Mouse (Mus musculus) left cerebral cortex, postnatal 10 days (tissue): Measurements from ENCODE around the gene Actc1. TPM values are rescaled to one million over a fixed set of nuclear protein-coding genes. Genes with fewer than 3 reads are reported as not detected.

ENCODE experiments used
- DNase-seq, 2 experiments: peaks; one replicate each; pipeline ENCODE4 v3.0.0; 2021 to 2022; ENCODE audit warnings: low spot score in 2 of 2, mixed read lengths in 1 of 2; ENCODE audit errors: extremely low spot score in 1 of 2
- intact Hi-C: fragments of 180-260 bp; cut with DNase I; formaldehyde crosslinking; loops from one replicate; pipeline ENCODE4 v1.15.1; 2025
- total RNA-seq, 2 experiments: library from RNA; stranded (reverse); gene quantifications; 2 replicates each; pipeline ENCODE4 v1.2.3; 2021

Actc1 gene
- total RNA-seq, 2 experiments from 2014 or later: not detected

- intact Hi-C loops: no loop called here
- no peak for DNase-seq
Measured at GRCm38 (mm10) chr2:114054129-114054528, 781 bp upstream of the Actc1 start.

DNA sequence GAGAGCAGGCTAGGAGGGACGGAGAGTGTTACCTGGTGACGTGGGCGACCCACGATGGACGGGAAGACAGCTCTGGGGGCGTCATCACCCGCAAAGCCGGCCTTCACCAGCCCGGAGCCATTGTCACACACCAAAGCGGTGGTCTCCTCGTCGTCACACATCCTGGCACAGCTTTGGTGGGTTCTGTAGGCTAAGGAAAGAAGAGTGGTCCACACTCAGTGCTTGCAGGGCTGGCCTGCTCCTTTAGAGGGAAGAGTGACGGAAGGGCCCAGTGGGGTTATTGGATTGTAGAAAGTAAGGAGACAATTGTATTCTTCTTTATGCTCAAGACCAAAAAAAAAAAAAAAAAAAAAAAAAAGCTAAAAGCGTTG, 1.5 kb downstream of the Actc1 start:
- intact Hi-C loops: no loop called here
- DNase-seq: no peak

DNA sequence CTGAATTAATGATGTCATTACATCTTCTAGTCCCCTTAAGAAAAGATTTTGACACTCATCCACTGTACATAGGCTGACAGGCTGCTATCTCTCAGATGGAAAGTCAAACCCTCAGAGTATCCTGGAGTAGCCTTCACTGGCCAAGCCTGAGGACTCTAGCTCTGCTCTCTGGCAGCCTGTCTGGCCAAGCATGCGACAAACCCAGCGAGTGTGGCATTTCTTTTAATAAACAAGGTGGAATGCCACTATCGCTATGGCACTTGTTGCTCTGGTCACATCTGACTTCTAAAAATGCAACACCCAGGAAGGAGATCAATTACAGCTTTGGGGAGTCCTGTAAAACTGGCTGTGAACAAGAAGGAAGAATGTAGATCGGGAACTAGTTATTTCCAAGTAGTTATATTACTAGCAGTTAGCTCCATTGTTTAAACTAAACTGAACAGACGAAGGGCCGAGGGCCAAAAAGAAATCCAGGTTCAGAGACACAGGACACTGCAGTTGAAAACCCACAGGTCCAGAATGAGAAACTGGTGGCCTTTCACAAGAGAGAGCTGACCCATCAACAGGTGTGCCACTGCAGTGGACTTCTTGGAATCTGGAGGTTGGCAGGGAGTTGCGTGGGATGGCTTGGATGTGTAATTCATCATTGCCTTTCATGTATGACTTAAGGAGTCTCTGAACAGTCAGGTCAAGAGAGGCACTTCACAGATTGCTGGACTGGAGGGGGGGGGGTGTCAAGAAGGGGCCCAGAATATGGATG, 2.1 kb downstream of the Actc1 start:
- intact Hi-C loops: no loop called here
- DNase-seq: no peak

DNA sequence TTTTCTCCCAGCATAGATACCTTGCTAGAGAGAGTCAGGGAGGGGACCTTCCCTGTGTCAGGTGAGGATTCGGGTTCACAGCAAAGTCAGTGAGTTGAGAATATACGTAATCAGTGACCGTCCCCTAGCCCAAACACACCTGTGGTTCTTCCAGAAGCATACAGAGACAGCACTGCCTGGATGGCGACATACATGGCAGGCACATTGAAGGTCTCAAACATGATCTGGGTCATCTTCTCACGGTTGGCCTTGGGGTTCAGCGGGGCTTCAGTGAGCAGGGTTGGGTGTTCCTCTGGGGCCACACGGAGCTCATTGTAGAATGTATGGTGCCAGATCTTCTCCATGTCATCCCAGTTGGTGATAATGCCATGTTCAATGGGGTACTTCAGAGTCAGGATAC, 3.2 kb downstream of the Actc1 start:
- intact Hi-C loops: no loop called here

GRCm38 (mm10) chr2:114049372-114049771, 4.0 kb downstream of the Actc1 start:
- intact Hi-C loops: no loop called here
- no peak for DNase-seq

More for the DNA sequence above, 3.2 kb downstream of the Actc1 start:
- no peak for DNase-seq

GRCm38 (mm10) chr2:114047960-114048611, 5.3 kb downstream of the Actc1 start:
- DNase-seq: no peak
- intact Hi-C loops: no loop called here

DNA sequence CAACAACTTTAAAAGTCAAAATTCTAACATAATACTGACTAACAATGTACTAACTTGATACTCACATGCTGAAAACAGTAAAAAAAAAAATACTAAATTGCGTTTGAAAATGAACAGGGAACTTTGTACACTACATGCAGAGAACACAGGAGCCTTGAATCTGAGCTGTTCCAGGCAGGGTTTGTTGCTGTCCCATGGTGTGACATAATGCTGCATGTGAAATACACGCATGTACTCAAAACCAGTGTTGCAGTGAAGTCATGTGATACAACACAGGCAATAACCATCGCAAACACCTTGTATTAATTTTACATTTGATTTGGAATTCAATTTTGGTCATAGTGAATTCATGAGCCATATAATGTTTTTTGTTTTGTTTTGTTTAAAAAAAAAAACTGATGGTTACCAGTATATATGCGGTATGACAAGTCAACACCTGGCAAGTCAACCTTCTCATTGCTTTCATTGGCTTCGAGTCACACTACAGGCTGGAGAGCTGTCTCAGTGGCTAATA, 7.1 kb downstream of the Actc1 start:
- intact Hi-C loops: no loop called here
- DNase-seq: no peak

GRCm38 (mm10) chr2:114037926-114038325, 15.4 kb downstream of the Actc1 start:
- intact Hi-C loops: no loop called here
- DNase-seq: no peak

- no peak for DNase-seq
- intact Hi-C loops: no loop called here
Measured at GRCm38 (mm10) chr2:114032259-114032658, 21.1 kb downstream of the Actc1 start.

GRCm38 (mm10) chr2:114023383-114023782, 30.0 kb downstream of the Actc1 start:
- no peak for DNase-seq
- intact Hi-C loops: no loop called here

- intact Hi-C loops: no loop called here
Measured at GRCm38 (mm10) chr2:114020210-114020563, 33.2 kb downstream of the Actc1 start.

DNA sequence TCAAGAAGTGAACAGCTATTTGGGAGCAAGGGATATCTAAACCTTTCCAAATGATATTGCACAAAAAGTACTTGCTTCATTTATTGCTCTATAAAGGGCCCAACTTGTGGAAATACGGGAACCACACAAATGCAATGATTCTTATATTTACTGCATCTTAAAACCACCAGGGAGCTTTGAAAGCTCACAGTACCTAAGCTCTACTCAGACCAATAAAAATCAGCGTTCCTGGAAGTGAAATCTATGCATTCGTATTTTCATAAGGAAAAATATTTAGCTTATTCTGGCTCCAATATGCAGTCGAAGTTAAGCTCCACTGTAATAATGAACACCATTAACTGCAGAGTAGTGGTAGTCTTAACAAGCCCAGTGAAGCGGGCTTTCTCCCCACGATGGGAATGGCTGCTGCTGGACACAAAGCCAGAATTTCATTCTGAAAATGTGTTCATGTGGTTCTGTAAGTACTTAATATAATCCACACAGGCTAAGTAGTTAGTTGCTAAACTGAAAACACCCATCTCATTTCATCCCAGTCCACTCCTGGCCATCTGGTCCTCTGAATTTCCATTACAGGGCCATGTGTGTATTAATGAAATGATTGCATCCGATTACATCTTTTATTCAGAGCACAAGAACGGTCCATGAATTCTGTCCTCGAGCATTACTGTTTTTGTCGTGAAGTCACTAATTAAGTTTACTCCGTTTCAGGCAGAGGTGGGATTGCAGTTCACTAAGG, 33.7 kb downstream of the Actc1 start:
- no peak for DNase-seq
- intact Hi-C loops: no loop called here

More at GRCm38 (mm10) chr2:114020210-114020563, 33.2 kb downstream of the Actc1 start:
- no peak for DNase-seq

GRCm38 (mm10) chr2:114018136-114018535, 35.2 kb downstream of the Actc1 start:
- intact Hi-C loops: no loop called here
- DNase-seq: no peak

DNA sequence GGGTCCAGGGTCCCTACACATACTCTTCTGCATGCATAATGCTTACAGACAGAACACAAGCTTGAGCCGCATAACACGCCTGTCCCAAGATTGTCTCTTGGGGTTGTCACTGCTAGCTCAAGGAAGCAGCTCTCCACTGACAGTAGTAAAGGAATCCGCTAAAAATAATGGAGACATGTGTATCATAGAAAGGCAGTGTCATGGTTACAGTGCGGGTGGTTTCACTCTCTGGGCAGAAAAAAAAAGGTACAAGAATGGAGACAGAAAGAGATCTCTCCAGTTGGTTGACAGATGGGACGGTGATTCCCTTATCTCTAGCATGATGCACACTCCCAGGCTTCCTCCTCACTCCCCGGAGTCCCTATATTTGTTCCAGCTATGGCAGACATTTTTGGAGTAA, 38.5 kb downstream of the Actc1 start:
- DNase-seq: peak in 1 of 2 experiments; percentile 11
- intact Hi-C loops: loop anchor here (5.0 kb wide), 1 partner anchor 77 kb away; no protein-coding TSS in a partner anchor

DNA sequence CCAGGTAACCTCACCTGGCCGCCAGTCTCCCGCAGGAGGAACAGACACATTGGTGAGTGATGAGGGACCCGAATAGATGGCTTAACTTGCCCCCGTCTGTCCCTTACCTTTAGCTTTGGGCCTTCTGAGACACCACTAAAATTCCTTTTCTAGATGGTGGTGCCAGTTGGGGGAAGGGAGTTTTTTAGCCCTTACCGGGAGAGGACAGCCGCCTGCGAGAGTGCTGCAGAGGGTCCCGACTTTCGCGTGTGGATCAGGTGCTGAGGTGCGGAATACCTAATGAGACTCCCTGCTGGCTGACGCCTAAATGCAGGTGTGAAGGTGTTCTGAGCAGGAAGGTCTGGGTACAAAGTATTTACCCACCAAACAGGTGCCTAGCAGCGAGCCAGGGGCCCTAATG, 39.5 kb downstream of the Actc1 start:
- intact Hi-C loops: loop anchor here (5.0 kb wide), 1 partner anchor 78 kb away; no protein-coding TSS in a partner anchor
- no peak for DNase-seq

DNA sequence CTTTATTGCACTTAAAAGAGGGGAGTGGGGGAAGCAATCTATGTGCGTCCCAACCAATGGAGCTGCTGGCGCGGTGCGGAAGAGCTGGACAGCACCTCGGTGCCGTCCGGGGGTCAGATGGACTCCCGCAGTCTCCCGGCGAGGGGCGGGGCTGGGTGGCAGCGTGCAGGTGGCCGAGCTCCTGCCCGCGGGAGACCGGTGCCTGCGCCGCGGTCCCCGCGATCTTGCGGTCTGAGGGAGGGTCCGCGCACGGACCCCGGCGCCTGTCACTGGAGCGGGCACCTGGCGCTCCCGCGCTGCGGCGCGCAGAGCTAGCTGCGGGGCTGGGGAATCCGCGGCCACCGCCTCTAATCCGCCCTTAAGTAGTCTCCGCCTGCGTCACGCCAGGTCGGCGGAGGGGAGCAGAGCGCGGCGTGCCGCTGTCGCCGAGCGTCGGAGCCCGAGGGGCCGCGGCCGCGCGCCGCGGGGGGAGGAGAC, 40.0 kb downstream of the Actc1 start, which contains the start of gene Gjd2:
Gene Gjd2 (minus strand): TSS at position 325 of the 477 bp plus-strand sequence.
- DNase-seq: peak in 1 of 2 experiments; percentile 36
- intact Hi-C loops: loop anchor here (5.0 kb wide), 1 partner anchor 79 kb away; no protein-coding TSS in a partner anchor

DNA sequence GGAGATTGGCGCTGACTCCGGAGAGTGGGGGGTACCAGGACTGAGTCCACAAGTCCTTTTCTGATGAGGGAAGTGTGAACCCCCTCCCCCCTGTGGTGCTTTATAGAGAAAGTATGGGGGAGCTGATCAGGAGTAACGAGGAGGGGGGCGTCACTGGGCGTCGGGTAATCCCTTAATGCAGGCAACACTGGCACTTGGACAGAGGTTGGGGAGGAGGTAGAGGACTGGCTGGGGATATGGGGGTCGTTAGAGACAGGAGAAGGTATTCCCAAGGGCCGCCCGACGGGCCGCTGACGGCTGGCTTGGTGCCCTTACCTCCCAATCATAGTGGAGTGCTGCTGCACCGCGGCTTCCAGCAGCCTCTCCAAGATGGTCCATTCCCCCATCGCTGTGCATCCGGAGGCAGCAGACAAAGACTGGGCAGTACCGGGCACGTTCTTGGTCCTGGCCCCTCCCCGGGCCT, 40.6 kb downstream of the Actc1 start:
- DNase-seq: peak; percentile 10 to 42
- intact Hi-C loops: loop anchor here (5.0 kb wide), 1 partner anchor 80 kb away; no protein-coding TSS in a partner anchor

DNA sequence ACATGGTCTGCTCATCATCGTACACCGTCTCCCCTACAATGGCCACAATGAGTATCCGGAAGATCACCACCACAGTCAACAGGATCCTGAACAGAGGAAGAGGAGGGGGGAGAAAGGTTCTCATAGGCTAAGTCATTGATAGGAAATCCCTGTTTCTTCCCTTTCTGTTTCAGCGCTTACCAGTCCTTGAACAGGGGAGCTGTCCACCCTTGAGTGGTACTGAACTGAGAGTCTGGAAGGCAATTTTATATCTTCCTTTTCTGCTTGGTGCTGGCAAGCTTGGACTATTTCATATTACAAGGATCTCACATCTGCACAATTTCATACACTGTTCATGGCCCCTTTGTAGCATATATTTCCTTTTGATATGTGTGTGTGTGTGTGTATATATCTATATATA, 41.5 kb downstream of the Actc1 start:
- intact Hi-C loops: loop anchor here (5.0 kb wide), 1 partner anchor 80 kb away; no protein-coding TSS in a partner anchor
- no peak for DNase-seq

GRCm38 (mm10) chr2:114008321-114008720, 45.0 kb downstream of the Actc1 start:
- intact Hi-C loops: no loop called here
- DNase-seq: no peak
